Mouse (Mus musculus) thymus, postnatal 25 days (tissue): ENCODE results near the gene Mpg.

Experiments used
- DNase-seq: peaks from one replicate; pipeline ENCODE4 v3.0.0; 2022

Gene Mpg

DNA sequence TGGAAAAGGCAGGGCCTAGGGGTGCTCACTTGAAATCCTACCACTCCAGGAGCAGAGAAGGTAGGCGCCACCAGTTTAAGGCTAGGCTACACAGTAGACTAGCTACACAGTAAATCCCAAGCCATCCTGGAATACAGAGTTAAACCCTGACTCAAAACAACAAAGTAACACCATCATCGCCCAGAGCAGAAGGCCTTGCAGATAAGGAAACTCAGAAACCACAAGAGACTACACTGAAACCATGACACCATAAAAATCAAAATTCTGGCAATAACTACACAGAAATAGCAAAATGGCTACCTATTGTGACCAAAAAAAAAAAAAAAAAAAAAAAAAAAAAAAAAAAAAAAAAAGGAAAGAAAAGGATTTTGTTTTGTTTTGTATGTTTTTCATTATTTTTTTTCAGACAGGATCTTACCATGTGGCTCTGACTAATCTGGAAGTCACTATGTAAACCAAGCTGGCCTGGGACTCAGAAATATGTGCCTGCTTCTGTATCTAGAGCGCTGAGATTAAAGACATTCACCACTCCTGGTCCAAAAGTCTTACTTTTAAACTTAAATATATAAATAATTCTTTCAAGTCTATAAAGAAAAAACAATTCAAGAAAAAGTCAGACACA is 38.9 kb downstream of the Mpg start:
- DNase-seq = no peak

DNA sequence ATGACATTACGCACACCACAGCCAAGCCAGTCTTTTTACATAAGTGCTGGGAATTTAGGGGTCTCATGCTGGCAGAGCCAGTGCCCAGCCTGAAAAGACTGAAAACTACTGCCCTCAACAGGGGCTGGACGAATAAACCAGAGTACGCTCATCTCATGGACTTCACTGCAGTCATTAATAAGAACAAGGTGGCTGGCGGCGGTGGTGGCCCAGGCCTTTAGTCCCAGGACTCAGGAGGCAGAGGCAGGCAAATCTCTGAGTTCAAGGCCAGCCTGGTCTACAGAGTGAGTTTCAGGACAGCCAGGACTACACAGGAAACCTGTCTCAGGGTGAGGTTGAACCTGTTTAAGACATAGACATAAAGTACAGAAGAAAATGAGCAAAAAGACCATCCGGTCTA is 39.9 kb downstream of the Mpg start:
- DNase-seq = no peak

DNA sequence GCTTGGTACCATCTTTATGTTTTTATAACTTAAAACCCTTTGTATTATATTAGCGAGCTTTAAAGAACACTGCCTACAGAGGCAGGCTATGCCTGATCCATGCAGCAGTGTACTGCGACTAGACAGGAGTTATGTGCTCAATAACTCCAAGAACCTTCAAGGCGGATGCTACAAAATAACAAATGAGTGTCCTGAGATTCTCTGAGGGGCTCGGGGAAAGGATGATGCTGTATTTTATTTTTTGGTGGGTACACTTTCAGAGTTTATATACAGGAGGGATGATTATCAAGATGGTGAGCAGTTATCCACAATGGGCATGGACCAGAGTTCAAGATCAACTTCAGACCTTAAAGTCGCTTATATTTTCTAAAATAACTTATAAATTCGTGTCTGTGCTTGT is 40.5 kb downstream of the Mpg start:
- no peak for DNase-seq

DNA sequence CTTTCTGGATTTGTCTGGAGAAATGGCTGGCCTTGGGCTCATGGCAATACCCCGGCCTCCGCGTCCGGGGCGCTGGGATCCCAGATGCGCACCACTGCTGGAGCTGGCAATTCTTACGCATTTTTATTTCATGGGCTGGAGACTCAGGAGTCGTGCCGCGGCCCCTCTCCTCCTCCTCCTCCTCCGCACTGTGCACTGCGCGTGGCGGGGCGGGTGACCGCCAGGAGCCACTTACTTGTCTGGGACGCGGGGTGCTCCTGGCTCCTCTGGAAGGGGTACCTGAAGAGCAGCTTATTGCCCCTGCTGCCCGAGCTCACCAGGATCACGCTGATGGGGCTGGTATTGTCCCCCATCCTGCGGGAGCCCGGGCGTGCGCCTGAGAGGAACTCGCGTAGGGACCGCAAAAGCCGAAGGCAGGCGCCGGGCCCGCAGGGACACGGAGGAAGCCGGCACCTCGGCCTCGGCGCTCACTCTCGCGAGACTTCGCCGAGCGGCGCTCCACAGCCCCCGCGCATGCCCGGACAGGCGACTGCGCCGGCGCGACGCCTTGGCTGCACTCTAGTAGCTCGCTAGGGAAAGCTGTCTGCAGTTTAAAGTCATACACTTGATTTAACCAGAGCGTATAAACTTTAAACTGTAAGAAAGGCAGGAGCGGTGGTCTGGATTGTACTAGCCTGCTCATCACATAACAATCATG is 41.0 kb downstream of the Mpg start, which contains the start of gene Nprl3:
Gene Nprl3 (minus strand): TSS at position 520 of the 697 bp plus-strand sequence.
- DNase-seq = peak; percentile 96

DNA sequence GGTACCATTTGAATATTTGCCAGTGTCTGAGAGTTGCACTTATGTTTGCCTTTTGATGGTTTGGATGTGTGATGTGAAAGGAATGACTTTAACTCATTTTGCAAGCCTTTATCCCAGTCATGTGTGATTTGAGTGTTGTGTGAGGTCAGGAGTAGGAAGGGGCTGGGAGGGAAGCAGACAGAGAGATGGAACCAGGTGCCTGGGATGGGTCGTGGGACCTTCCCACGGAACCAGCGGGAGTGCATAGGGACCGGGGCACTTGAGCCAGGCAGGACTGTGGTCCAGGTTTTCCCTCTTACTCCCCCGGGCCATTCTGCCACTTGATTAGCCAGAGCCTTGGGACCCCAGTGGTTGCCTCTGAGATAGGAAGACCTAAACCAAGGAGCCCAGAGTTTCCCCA is 41.7 kb downstream of the Mpg start:
- peak; percentile 8 for DNase-seq

DNA sequence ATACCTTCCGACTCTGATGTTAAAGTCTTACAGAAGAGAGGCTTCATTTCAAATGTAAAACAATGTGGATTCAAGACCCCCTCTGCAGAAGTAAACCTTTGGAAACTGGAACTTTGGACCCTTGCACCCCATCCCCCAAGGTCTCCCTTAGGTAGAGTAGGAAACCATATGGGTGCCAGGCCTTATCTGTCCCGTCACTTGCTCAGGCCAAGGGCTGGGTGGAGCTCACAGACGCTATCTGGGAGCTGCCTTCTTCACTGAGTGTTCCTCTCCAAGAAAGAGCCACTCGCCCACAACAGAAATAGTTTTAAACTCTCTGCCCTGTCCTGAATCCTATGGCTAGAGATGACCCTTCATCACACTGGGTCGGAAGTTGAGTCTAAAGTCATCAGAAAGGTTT is 42.6 kb downstream of the Mpg start:
- DNase-seq = no peak

DNA sequence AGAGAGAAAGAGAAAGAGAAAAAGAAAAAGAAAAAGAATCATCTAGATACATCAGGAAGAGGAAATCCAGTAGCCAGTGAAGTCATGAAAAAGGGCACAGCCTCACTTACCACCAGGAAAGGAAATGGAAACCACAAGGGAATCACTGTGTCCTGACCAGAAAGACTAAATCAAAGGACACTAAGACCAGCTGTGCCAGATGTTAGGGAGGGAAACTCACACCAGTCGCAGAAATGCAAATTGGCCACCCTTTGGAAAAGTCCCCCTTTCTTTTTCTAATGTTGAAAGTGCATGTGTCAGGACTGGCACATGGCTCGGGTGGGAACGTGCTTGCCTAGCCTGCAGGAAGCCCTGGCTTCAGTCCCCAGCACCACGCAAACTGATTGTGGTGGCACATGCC is 44.9 kb downstream of the Mpg start:
- DNase-seq = no peak

DNA sequence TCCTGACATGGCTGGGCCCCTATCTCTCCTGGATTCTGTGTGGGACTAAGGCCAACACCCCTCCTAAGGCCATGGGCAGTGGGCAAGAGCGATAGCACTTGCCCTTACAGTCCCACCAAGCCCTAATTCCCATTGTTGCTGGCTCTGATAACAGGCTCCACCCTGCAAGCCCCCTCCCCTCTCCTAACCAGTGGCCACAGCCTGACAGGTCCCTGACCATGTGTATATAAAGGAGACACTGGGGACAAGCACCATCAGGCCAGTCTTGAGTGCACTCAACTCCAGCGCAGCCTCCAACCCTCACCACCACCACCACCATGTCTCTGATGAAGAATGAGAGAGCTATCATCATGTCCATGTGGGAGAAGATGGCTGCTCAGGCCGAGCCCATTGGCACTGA is 50.0 kb downstream of the Mpg start, which contains the start of gene Hba-x:
Gene Hba-x (plus strand): TSS at position 54 of the 400 bp plus-strand sequence.
- no peak for DNase-seq

DNA sequence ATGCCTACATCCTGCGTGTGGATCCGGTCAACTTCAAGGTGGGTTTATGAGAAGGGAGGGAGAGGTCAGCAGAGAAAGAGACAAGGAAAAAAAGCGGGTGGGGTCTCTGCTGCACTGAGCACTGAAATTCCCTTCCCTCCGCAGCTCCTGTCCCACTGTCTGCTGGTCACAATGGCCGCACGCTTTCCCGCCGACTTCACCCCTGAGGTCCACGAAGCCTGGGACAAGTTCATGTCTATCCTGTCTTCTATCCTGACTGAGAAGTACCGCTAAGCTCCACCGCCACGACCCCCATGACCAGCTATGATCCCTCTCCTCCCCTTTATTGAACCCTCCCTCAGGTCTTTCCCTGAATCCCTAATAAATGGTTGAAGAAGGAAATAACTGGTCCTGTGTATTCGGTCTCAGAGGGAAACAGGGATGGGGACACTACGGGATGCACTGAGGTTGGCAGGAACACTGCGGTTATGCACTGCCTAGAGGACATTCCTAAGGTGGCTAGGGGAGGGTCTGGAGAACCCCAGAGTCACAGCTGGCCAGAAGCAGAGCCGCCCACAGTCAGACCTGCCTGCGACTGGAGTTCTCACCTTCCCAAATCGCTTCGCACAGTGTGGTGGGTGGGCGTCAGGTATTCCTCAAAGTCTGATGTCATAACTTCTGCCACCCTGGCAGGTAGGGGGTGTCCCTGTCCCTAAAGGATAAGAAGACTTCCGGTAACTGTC is 51.6 kb downstream of the Mpg start:
- no peak for DNase-seq

DNA sequence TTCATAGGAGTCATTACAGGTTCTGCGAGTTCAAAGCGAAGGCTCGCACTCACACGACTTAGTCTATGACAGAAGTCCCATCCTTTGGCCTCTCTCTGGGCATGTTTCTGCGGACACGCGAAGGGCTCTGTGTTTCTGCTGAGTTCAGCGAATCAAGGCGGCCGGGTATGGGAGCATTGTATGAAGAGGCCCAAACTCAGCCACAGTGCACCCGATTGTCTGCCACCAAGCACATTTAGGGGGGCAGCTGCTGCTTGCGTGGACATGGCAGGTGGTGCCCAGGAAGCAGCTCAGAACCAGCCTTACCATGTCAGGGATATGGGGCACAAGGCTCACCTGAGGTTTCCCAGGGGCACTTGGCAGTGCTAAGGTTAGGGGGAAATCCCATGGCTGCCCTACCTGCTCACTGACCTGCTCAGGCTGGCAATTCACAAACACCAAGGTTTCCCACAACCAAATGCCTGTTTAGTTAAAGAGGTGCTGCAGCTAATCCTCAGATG is 52.2 kb downstream of the Mpg start:
- DNase-seq = no peak

DNA sequence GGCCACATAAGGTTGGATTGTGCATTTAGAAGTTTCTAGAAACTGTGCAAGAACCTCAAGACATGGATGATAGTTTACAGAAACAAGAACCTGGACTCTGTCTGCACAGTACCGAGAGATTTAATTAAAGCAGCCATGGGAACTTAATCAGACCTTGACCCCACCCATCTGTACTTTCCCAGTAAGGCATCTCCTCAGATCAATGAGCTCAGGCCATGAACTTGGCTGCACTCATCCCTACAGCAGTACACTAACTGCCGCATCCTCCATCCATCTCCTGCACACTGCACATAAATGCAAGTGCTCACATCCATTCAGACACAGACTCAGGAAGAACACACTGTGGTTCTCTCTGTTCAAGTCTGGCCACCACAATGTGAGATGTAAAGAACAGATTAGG is 54.3 kb downstream of the Mpg start:
- DNase-seq = no peak

DNA sequence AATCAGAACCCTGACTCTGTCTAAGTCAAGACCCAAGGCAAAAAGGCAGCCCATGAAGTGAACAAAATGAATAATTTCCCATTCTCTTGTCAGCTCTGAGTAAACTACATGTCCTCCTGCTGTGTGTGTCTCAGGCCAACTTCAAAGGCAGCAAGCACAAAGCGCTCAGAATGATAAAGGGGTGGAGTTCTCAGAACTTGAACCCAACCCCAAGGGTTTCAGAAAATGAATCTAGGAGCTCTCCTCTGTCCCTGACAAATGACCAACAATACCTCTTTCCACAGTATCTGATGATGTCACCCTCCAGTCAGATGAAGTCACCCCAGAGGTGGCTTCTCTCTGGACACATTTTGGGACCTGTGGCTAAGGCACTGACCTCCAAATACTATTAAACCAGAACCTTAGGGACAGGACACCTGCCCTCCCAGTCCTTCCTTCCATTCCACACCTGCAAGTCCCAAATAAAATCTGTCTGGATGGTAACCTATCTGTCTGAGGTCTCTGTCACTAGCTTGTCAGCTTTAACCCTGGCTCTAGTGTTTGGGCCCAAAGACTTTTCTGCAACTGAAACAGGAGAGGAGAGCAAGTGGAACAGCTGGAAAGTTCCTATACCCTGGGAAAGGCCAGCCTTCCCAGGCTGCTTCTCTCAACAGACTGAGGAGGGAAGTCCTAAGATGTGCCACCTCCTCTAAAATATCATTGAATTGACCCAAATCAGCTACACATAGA is 55.3 kb downstream of the Mpg start:
- no peak for DNase-seq
